Mouse (Mus musculus): ENCODE measurements around the gene Gm42421.

DNA sequence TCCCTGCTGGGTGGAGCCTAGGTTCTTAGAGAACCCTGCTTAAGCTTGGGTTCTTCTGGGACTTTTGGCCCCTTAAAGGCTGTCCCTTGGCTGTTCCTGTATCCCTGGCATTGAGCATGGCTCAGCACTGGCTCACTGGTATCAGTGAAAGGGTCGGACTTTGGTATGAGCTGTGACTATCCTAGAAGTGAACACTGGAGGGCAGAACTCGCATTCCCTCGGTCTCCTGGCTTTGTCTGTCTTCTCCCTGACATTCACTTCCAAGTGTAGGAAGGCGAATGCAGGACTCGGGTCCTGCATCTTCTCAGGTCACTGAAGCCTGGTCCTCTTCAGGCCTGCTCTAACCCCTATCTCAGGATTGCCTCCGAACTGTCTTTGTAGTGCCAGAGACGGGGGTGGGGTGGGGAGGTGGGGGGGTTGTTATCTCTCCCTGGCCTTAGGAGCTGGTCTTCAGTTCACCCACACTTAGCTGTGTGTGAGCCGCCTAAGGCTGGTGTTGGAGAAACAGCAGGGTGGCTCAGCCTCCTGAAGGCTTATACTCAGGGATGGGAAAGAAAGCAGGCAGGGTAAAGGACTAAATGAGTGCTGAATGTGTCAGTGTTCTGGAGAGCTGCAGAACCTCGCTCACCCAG, 35.6 kb upstream of the Gm42421 start:
- TF ChIP-seq CTCF (IDR thresholded peaks at IDR 0.05; ENCODE audit: borderline replicate concordance, insufficient read depth, low read length) = no peak
- no peak for TF ChIP-seq POLR2A (IDR thresholded peaks at IDR 0.05; ENCODE audit: low read depth, low read length)
